Mouse (Mus musculus) lung, postnatal 0 days (tissue): ENCODE results near the gene Nfia.

Experiments
- CTCF ChIP-seq: IDR thresholded peaks from 2 replicates; pipeline ENCODE4 v1.5.1; 2016; ENCODE audit warnings: antibody characterized with exemption, mild to moderate bottlenecking
- EP300 ChIP-seq: IDR thresholded peaks from 2 replicates; pipeline ENCODE4 v1.6.1; 2016; ENCODE audit warnings: antibody characterized with exemption, mild to moderate bottlenecking, control low read depth

GRCm38 (mm10) chr4:98086976-98087375, 314.4 kb downstream of the Nfia start:
- TF ChIP-seq EP300 (no peak), CTCF (no peak)
